Mouse (Mus musculus) neural tube, embryonic 12.5 days (tissue): ENCODE measurements at regions not wholly inside any gene's neighbourhood (a gene's known extent, or its start where the extent isn't known, plus 50 kb on each side); places are given as distances from the start of the nearest gene placed in this dataset.

Experiments used
- ATAC-seq: fragments of 200-750 bp; cut with Nextera tagmentation; 2 replicates; pipeline ENCODE4 v1.8.0; 2017; ENCODE audit warnings: low read depth, mild to moderate bottlenecking, moderate TSS enrichment, moderate library complexity; ENCODE audit not compliant: low FRiP score
- H3K27ac ChIP-seq: fragments of 300-500 bp; sonication (generic); 2 replicates; pipeline ENCODE4 v1.5.1; 2016
- H3K27me3 ChIP-seq: fragments of 300-500 bp; sonication (generic); replicated peaks from 2 replicates; pipeline ENCODE4 v1.6.1; 2016; ENCODE audit warnings: mild to moderate bottlenecking
- H3K36me3 ChIP-seq: fragments of 300-500 bp; sonication (generic); 2 replicates; pipeline ENCODE4 v1.6.1; 2016; ENCODE audit warnings: mild to moderate bottlenecking
- H3K4me1 ChIP-seq: fragments of 300-500 bp; sonication (generic); 2 replicates; pipeline ENCODE4 v1.6.1; 2016
- H3K4me2 ChIP-seq: fragments of 300-500 bp; sonication (generic); replicated peaks from 2 replicates; pipeline ENCODE4 v1.6.1; 2016; ENCODE audit warnings: mild to moderate bottlenecking
- H3K4me3 ChIP-seq: fragments of 300-500 bp; sonication (generic); 2 replicates; pipeline ENCODE4 v1.5.1; 2016
- H3K9ac ChIP-seq: fragments of 300-500 bp; sonication (generic); 2 replicates; pipeline ENCODE4 v1.6.1; 2016; ENCODE audit warnings: mild to moderate bottlenecking
- H3K9me3 ChIP-seq: fragments of 300-500 bp; sonication (generic); 2 replicates; pipeline ENCODE4 v1.6.1; 2016; ENCODE audit warnings: mild to moderate bottlenecking
- WGBS: fragments of 180-500 bp; shearing (Covaris S2); methylation state at CpG from one replicate; pipeline ENCODE4 v1.1.7; 2016; 5-methylcytosine and 5-hydroxymethylcytosine counted together

DNA sequence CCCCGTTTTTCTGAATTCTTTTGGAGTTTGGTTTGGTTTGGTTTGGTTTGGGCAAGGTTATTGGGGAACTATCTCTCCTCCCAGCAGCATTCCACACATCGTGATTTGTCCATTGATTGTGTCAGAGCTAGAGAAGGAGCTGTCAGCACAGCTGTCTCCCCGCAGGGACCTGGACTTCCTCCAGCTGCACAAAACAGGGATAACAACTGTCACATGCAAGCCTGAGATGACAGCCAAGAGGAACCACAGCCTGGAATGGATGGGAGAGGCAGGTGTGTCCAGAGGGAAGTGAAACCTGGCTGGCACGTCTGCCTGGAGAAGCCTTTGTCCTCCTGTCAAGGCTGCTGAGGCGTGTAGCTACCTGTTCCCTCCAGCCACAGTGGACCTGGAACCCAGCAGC lies 274.5 kb upstream of the Sulf2 start:
- 70% methylated on average over 5 of the region's 5 CpGs for WGBS
- Histone ChIP-seq H3K27ac (no peak overlapping the region), H3K4me3 (no peak overlapping the region), H3K9ac (no peak overlapping the region), H3K4me1 (peaks cover 27% of the 10 kb centered on the region), H3K9me3 (no peaks in the 10 kb centered on the region), H3K36me3 (no peaks in the 10 kb centered on the region), H3K27me3 (0 out of 2 replicates have a peak, but pooled peaks cover 4% of the 10 kb centered on the region), H3K4me2 (no peak overlapping the region)
- no peak for ATAC-seq

DNA sequence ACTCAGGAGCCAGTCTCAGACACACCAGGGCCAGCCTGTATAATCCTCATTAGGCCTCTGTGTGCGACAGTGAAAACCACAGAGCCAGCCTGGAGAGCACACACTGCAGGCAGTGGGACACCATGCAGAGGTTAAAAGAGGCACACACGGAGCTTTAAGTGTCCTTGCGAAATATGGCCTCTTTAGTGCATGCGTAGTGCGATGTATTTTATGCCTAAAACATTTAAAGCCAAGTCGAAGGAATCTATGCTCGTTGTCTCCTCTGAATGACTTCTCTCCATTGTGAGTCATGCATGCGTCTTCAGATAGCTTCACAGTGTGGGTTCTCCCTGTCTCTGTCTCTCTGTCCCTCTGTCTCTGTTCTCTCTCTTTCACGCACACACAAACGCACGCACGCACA lies 274.0 kb upstream of the Sulf2 start:
- H3K27me3 ChIP-seq = 0 out of 2 replicates have a peak, but pooled peaks cover 5% of the 10 kb centered on the region
- no peak overlapping the region for H3K27ac ChIP-seq
- no peaks in the 10 kb centered on the region for H3K36me3 ChIP-seq
- no peak overlapping the region for H3K4me2 ChIP-seq
- H3K9me3 ChIP-seq = no peaks in the 10 kb centered on the region
- 86% methylated on average over 12 of the region's 12 CpGs for WGBS
- H3K4me1 ChIP-seq = peaks cover 23% of the 10 kb centered on the region
- H3K9ac ChIP-seq = no peak overlapping the region
- ATAC-seq = no peak
- H3K4me3 ChIP-seq = no peak overlapping the region

DNA sequence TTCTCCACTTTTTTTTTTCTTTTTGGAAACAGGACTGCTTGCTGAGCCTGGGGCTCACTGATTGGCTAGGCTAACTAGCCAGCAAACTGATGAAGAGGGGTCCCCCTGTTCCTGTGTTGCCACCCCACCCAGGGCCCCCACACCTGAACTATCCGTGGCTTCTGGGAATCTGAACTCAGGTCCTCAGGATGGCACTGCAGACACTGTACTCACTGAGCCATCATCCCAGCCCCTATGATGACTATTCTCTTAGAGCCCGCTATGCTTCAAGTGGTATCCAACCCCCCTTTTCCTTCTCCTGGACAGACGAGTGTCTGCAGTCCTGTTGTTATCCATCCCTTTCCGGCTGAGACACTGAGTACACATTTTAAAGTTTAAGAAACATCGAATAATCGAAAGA lies 271.9 kb upstream of the Sulf2 start:
- no peak overlapping the region for H3K9ac ChIP-seq
- peaks cover 15% of the 10 kb centered on the region for H3K4me1 ChIP-seq
- H3K27ac ChIP-seq = no peak overlapping the region
- no peak overlapping the region for H3K4me3 ChIP-seq
- no peaks in the 10 kb centered on the region for H3K9me3 ChIP-seq
- no peaks in the 10 kb centered on the region for H3K36me3 ChIP-seq
- 80% methylated on average over 6 of the region's 6 CpGs for WGBS
- 0 out of 2 replicates have a peak, but pooled peaks cover 5% of the 10 kb centered on the region for H3K27me3 ChIP-seq
- H3K4me2 ChIP-seq = no peak overlapping the region
- no peak for ATAC-seq

DNA sequence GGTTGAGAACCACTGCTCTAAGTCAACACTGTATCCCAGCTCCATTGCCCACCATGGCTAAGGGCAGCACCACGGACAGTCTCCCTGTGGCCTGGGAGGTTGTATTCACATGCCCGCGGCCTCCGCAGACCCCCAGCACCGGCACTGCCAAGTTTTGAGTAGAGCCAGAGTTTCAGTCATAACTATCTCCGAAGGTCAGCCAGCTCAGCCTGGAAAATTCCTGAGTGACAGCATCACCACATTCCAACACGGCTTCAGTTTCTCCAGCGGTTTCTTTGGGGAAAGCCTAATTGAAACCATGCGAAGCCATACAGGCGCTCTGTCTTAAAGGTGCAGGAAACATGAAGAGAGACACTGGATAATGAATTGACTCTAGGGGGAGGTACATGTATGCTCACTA lies 271.5 kb upstream of the Sulf2 start:
- Histone ChIP-seq H3K27ac (no peak overlapping the region), H3K9me3 (no peaks in the 10 kb centered on the region), H3K27me3 (0 out of 2 replicates have a peak, but pooled peaks cover 5% of the 10 kb centered on the region), H3K4me1 (peaks cover 15% of the 10 kb centered on the region; the same call in 1 of the 2 replicates), H3K9ac (no peak overlapping the region), H3K4me3 (no peak overlapping the region), H3K36me3 (no peaks in the 10 kb centered on the region), H3K4me2 (no peak overlapping the region)
- no peak for ATAC-seq
- 69% methylated on average over 10 of the region's 10 CpGs for WGBS

DNA sequence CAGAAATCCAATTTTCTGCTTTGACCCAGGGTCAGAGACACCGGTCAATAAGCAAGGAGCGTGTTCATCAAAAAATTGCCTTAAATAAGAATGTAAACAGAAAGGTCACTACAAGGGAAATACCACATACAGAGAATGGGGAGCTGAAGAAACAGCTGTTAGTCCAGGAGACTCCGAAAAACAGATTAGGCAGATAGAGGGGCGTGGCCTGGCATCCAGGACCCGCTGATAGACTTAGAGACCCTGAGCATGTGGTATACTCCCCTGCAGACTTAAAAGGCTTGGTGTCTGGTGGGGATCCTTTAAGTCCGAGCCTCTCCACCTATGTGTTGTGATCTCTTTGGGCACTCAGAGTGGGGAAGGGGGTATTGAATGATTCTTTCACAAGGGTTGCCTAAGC lies 271.0 kb upstream of the Sulf2 start:
- WGBS = 68% methylated on average over 6 of the region's 6 CpGs
- Histone ChIP-seq H3K9me3 (no peaks in the 10 kb centered on the region), H3K27me3 (0 out of 2 replicates have a peak, but pooled peaks cover 5% of the 10 kb centered on the region), H3K4me3 (no peak overlapping the region), H3K27ac (no peak overlapping the region), H3K9ac (no peak overlapping the region), H3K4me1 (peaks cover 15% of the 10 kb centered on the region; the same call in 1 of the 2 replicates), H3K36me3 (no peaks in the 10 kb centered on the region), H3K4me2 (no peak overlapping the region)
- no peak for ATAC-seq

DNA sequence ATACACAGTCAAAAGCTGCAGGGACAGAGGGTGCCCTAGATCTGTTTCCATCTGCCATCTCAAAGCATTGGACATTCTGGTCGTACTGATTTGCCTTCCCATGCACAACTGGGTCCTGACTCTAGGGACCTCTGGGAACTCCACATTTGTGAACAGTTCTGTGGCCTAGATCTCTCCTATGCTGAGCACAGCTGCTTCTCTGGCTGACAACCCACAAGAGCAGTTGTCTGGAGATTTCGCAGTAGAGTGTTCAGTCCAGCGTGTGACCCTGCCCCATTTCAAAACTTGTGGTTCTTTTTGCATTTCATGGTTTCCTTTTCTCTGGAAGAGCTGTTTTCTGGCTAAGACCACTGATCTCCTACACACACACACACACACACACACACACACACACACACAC lies 269.7 kb upstream of the Sulf2 start:
- 96% methylated on average over 3 of the region's 3 CpGs for WGBS
- peaks cover 15% of the 10 kb centered on the region for H3K4me1 ChIP-seq
- ATAC-seq = no peak
- no peaks in the 10 kb centered on the region for H3K36me3 ChIP-seq
- H3K9me3 ChIP-seq = no peaks in the 10 kb centered on the region
- H3K9ac ChIP-seq = no peak overlapping the region
- no peak overlapping the region for H3K4me2 ChIP-seq
- no peak overlapping the region for H3K4me3 ChIP-seq
- 0 out of 2 replicates have a peak, but pooled peaks cover 5% of the 10 kb centered on the region for H3K27me3 ChIP-seq
- no peak overlapping the region for H3K27ac ChIP-seq

DNA sequence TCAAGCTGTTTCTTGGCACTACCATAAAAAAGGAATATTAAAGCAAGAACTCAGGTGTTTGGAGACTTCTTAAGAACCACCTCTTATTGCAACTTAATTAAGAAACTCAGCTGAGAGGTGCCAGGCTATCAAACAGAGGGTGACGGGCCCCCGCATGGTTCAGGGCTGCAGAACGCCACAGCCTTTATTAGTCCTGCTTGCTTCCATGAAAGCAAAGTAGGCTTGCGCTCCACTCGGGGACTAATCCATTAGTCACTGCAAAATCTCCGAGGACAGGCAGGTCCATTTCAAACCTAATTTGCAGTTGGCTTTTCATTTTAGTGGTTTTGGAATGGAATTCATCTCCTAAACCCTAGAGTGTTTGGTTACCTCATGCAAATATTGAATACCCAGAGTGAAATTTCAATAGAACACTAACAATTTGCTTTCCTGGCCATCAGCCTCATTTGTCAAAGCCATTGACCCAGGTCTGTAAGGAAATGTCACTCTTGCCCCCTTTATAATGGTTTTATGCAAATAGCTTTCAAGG lies 267.7 kb upstream of the Sulf2 start:
- 0 out of 2 replicates have a peak, but pooled peaks cover 5% of the 10 kb centered on the region for H3K27me3 ChIP-seq
- ATAC-seq = no peak

DNA sequence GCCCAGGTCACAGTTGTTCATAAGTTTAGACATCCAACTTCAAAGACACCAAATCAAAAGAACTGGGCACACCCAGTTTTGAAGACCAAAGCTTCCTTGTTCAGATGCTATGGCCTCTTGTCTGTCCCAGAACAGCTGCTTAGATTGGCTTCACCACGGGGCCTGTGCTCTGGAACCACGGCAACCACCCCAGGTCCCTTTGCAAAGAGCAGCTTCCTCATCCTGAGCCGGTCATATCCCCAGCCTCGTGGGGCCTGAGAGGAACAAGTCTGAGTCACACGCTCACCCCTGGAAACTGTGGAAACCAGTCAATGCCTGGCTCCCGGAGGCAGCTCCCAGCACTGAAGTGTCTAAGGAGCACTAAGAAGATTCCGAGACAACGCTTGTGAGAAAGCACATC lies 264.8 kb upstream of the Sulf2 start:
- 69% methylated on average over 8 of the region's 8 CpGs for WGBS

More for the DNA sequence above, 267.7 kb upstream of the Sulf2 start:
- Histone ChIP-seq H3K27ac (no peak overlapping the region), H3K4me1 (peaks cover 10% of the 10 kb centered on the region), H3K9ac (no peak overlapping the region), H3K4me3 (no peak overlapping the region), H3K4me2 (no peak overlapping the region), H3K36me3 (no peaks in the 10 kb centered on the region), H3K9me3 (no peaks in the 10 kb centered on the region)
- 33% methylated on average over 6 of the region's 6 CpGs for WGBS

DNA sequence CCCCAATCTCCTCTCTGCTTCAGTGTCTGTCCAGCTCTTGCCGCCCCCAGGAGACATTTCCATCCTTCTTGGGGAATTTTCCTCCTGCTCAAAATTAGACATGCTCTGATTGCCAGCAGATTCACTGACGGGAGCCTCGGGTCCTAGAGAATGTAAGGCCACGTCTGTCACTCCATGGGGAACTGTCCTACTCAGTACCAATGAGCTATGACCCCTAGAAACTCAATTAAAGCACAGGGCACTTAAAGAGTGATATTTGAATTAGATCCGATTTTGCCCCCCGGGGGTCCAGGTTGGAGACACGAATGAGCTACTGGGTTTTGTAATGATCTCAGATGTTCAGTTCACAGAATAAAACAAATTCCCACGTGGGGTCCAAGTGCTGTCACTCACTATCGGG lies 263.8 kb upstream of the Sulf2 start:
- no peaks in the 10 kb centered on the region for H3K36me3 ChIP-seq
- WGBS = 46% methylated on average over 9 of the region's 9 CpGs
- H3K4me1 ChIP-seq = peaks cover 11% of the 10 kb centered on the region
- H3K9ac ChIP-seq = no peak overlapping the region
- no peak overlapping the region for H3K4me3 ChIP-seq
- no peak overlapping the region for H3K4me2 ChIP-seq
- H3K27ac ChIP-seq = no peak overlapping the region
- ATAC-seq = no peak
- H3K27me3 ChIP-seq = 0 out of 2 replicates have a peak, but pooled peaks cover 4% of the 10 kb centered on the region
- H3K9me3 ChIP-seq = no peaks in the 10 kb centered on the region

More for the DNA sequence above, 264.8 kb upstream of the Sulf2 start:
- H3K9me3 ChIP-seq = no peaks in the 10 kb centered on the region
- H3K27ac ChIP-seq = no peak overlapping the region
- H3K27me3 ChIP-seq = 0 out of 2 replicates have a peak, but pooled peaks cover 9% of the 10 kb centered on the region
- peaks cover 11% of the 10 kb centered on the region for H3K4me1 ChIP-seq
- no peak overlapping the region for H3K4me3 ChIP-seq
- ATAC-seq = no peak
- H3K36me3 ChIP-seq = no peaks in the 10 kb centered on the region
- H3K9ac ChIP-seq = no peak overlapping the region
- no peak overlapping the region for H3K4me2 ChIP-seq

DNA sequence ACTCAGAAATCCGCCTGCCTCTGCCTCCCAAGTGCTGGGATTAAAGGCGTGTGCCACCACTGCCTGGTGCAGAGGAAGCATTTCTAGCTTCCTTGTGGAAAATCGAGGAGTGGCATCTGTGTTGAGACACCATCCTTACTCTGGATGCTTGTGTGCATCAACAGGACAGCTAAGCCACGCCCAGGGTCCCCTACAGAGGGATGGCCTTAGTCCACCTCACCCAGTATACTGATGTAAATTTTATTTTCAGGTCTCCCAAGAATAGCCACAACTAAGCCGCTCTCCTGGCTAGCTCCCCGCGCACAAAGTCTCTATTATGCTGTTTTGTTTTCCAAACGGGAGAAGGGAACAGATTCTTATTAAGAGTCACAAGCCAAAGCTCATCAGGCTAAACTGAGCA lies 262.8 kb upstream of the Sulf2 start:
- Histone ChIP-seq H3K9ac (no peak overlapping the region), H3K9me3 (no peaks in the 10 kb centered on the region), H3K36me3 (no peaks in the 10 kb centered on the region), H3K4me3 (no peak overlapping the region), H3K27ac (no peak overlapping the region), H3K4me2 (no peak overlapping the region), H3K4me1 (peaks cover 6% of the 10 kb centered on the region), H3K27me3 (peaks cover 4% of the 10 kb centered on the region; the same call in 1 of the 2 replicates)
- ATAC-seq = no peak
- 75% methylated on average over 8 of the region's 8 CpGs for WGBS

DNA sequence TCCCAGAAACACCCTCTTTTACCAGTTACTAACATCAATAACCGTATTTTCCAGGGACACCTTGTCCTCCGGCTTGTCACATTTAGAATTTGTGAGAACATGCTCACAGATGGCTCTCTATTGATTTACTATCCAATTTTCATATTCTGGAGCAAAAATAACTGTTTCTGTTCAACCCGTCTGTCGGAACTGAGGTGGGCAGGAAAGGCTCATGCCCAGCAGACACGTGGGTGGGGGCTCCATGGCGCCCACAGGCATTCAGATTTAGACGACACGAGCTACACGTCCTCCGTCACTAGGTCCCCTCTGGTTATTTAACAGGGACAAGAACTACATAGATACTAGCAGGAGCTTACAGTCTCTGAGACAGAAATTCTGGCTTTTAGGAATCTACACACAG lies 262.2 kb upstream of the Sulf2 start:
- H3K4me3 ChIP-seq = no peak overlapping the region
- H3K36me3 ChIP-seq = no peaks in the 10 kb centered on the region
- 85% methylated on average over 10 of the region's 10 CpGs for WGBS
- H3K27ac ChIP-seq = no peak overlapping the region
- H3K9ac ChIP-seq = no peak overlapping the region
- H3K27me3 ChIP-seq = peaks cover 4% of the 10 kb centered on the region; the same call in 1 of the 2 replicates
- peaks cover 10% of the 10 kb centered on the region for H3K4me1 ChIP-seq
- H3K9me3 ChIP-seq = no peaks in the 10 kb centered on the region
- ATAC-seq = no peak
- no peak overlapping the region for H3K4me2 ChIP-seq

DNA sequence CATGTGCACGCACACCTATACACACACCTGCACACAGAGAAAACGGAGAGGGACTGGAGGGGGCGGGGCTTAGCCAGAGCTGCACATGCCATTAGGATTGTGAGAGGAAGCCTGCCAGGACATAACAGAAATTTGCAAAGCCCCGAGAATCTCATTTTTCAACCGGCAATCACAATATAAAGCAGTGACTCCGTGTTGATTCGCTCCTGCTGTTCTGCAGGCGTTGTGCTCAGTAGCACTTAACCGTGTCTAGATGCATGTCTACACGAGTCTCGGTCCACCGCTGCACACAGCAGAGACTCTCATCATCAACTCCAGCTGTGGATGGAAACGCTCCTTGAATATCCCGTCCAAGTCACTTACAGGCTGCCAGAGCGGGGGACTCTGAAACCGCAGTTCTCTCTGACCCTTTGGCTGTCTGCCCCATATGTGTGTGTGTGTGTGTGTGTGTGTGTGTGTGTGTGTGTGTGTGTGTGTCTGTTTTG lies 260.1 kb upstream of the Sulf2 start:
- H3K36me3 ChIP-seq = no peaks in the 10 kb centered on the region
- H3K4me3 ChIP-seq = no peak overlapping the region
- no peaks in the 10 kb centered on the region for H3K9me3 ChIP-seq
- H3K9ac ChIP-seq = no peak overlapping the region
- peaks cover 27% of the 10 kb centered on the region for H3K4me1 ChIP-seq
- H3K27me3 ChIP-seq = peaks cover 4% of the 10 kb centered on the region; the same call in 1 of the 2 replicates
- no peak overlapping the region for H3K27ac ChIP-seq
- WGBS = 72% methylated on average over 16 of the region's 16 CpGs
- no peak overlapping the region for H3K4me2 ChIP-seq
- no peak for ATAC-seq

DNA sequence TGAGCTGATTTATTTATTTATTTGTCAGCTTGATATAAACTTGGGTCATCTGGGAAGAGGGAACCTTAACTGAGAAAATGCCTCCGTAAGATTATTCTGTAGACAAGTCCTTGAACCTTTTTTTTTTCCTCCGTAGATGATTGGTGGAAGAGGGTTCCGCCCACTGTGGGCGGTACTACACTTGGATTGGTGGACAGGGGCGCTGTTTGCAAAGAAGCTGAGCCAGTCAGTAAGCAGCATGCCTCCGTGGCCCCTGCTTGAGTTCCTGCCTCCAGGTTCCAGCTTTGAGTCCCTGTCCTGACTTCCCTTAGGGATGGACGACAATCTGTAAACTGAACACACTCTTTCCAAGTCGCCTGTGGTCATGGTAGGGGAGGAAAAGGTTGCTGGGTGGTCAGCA lies 259.4 kb upstream of the Sulf2 start:
- H3K9ac ChIP-seq = no peak overlapping the region
- no peak overlapping the region for H3K4me3 ChIP-seq
- H3K27ac ChIP-seq = no peak overlapping the region
- H3K4me1 ChIP-seq = peaks cover 27% of the 10 kb centered on the region
- ATAC-seq = no peak
- peaks cover 4% of the 10 kb centered on the region; the same call in 1 of the 2 replicates for H3K27me3 ChIP-seq
- no peak overlapping the region for H3K4me2 ChIP-seq
- H3K36me3 ChIP-seq = no peaks in the 10 kb centered on the region
- H3K9me3 ChIP-seq = no peaks in the 10 kb centered on the region
- WGBS = 87% methylated on average over 8 of the region's 8 CpGs
